Mouse (Mus musculus) hindbrain, embryonic 14.5 days (tissue): ENCODE measurements around the gene Tbcd. TPM values are rescaled to one million over a fixed set of nuclear protein-coding genes. Genes with fewer than 3 reads are reported as not detected.

Experiments used
- ATAC-seq: fragments of 200-750 bp; cut with Nextera tagmentation; 2 replicates; pipeline ENCODE4 v1.8.0; 2017; ENCODE audit warnings: moderate number of reproducible peaks, mild to moderate bottlenecking, moderate TSS enrichment, moderate library complexity; ENCODE audit not compliant: low FRiP score
- DNase-seq: peaks from one replicate; pipeline ENCODE4 v3.0.0-alpha.2; 2015; ENCODE audit warnings: low spot score
- H3K27ac ChIP-seq: fragments of 300-500 bp; sonication (generic); 2 replicates; pipeline ENCODE4 v1.5.1; 2014; ENCODE audit warnings: mild to moderate bottlenecking, moderate library complexity
- H3K27me3 ChIP-seq: fragments of 300-500 bp; sonication (generic); 2 replicates; pipeline ENCODE4 v1.6.1; 2014; ENCODE audit warnings: mild to moderate bottlenecking, low read length, mixed read lengths; ENCODE audit not compliant: control insufficient read depth, insufficient read depth
- H3K36me3 ChIP-seq: fragments of 300-500 bp; sonication (generic); replicated peaks from 2 replicates; pipeline ENCODE4 v1.6.1; 2014; ENCODE audit not compliant: control insufficient read depth, insufficient read depth
- H3K4me1 ChIP-seq: fragments of 300-500 bp; sonication (generic); replicated peaks from 2 replicates; pipeline ENCODE4 v1.6.1; 2014; ENCODE audit warnings: antibody characterized with exemption, low read length, mixed read lengths; ENCODE audit not compliant: control insufficient read depth, insufficient read depth
- H3K4me2 ChIP-seq: fragments of 300-500 bp; sonication (generic); replicated peaks from 2 replicates; pipeline ENCODE4 v1.6.1; 2014; ENCODE audit warnings: mild to moderate bottlenecking, moderate library complexity
- H3K4me3 ChIP-seq: fragments of 300-500 bp; sonication (generic); replicated peaks from 2 replicates; pipeline ENCODE4 v1.5.1; 2014; ENCODE audit warnings: mild to moderate bottlenecking, low read length
- H3K9ac ChIP-seq: fragments of 300-500 bp; sonication (generic); 2 replicates; pipeline ENCODE4 v1.6.1; 2014
- H3K9me3 ChIP-seq: fragments of 300-500 bp; sonication (generic); 2 replicates; pipeline ENCODE4 v1.6.1; 2016; ENCODE audit warnings: low read length; ENCODE audit not compliant: control insufficient read depth
- WGBS: fragments of 180-500 bp; shearing (Covaris S2); extraction: QIAGEN DNeasy Blood & Tissue Kit; methylation state at CpG from one replicate; pipeline ENCODE4 v1.1.7; 2014; 5-methylcytosine and 5-hydroxymethylcytosine counted together
- polyA plus RNA-seq: library from polyadenylated mRNA; unstranded; fragments of >200 nt; fragmentation: Nextera tagmentation; extraction: Ambion mirVana; gene quantifications from 2 replicates; pipeline ENCODE4 v1.2.1, GENCODE M21; 2014

Gene Tbcd
- polyA plus RNA-seq, 1 experiment from 2014 or later: 55.7 TPM

- DNase-seq: no peak
- H3K4me2 ChIP-seq: no peak overlapping the region
Measured at GRCm38 (mm10) chr11:121581856-121582255, 130.1 kb downstream of the Tbcd start.

DNA sequence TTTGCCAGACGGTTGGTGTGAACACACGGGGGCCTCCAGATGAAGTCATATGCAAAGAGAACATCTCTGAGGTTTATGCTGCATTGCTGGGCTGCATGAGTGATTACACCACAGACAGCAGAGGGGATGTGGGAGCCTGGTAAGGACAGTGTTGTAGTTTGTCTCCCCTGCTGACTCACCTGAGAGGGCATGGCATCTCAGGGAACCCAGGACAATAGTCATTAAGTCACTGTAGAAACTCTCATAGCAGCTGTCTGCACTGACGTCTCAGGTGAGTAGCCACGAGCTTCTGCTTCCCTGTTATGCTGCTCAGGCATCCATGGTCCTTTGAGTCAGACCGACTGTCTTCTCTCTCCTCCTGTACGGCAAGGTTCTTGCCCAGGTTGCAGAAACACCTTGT lies 145.5 kb downstream of the Tbcd start:
- WGBS: 86% methylated on average over 6 of the region's 6 CpGs
- H3K9ac ChIP-seq: no peak overlapping the region
- H3K27ac ChIP-seq: no peak overlapping the region
- no peaks in the 10 kb centered on the region for H3K27me3 ChIP-seq
- DNase-seq: no peak
- no peak for ATAC-seq
- H3K4me3 ChIP-seq: no peak overlapping the region
- no peaks in the 10 kb centered on the region for H3K9me3 ChIP-seq
- no peak overlapping the region for H3K4me2 ChIP-seq
- H3K36me3 ChIP-seq: peaks cover 85% of the 10 kb centered on the region
- no peaks in the 10 kb centered on the region for H3K4me1 ChIP-seq

More at GRCm38 (mm10) chr11:121581856-121582255, 130.1 kb downstream of the Tbcd start:
- no peaks in the 10 kb centered on the region for H3K4me1 ChIP-seq
- H3K27me3 ChIP-seq: no peaks in the 10 kb centered on the region
- ATAC-seq: no peak
- H3K9ac ChIP-seq: no peak overlapping the region
- no peak overlapping the region for H3K27ac ChIP-seq
- H3K9me3 ChIP-seq: no peaks in the 10 kb centered on the region
- H3K36me3 ChIP-seq: peaks cover 37% of the 10 kb centered on the region
- H3K4me3 ChIP-seq: no peak overlapping the region

GRCm38 (mm10) chr11:121601422-121601821 lies 149.7 kb downstream of the Tbcd start:
- Histone ChIP-seq H3K4me3 (no peak overlapping the region), H3K9ac (no peak overlapping the region), H3K36me3 (peaks cover 87% of the 10 kb centered on the region), H3K4me1 (no peaks in the 10 kb centered on the region), H3K27me3 (no peaks in the 10 kb centered on the region), H3K27ac (no peak overlapping the region), H3K4me2 (no peak overlapping the region), H3K9me3 (no peaks in the 10 kb centered on the region)
- ATAC-seq (no peak), DNase-seq (no peak)
- 90% methylated on average over 3 of the region's 3 CpGs for WGBS

GRCm38 (mm10) chr11:121605604-121606003 lies 153.9 kb downstream of the Tbcd start:
- WGBS: 98% methylated on average over 6 of the region's 6 CpGs
- H3K36me3 ChIP-seq: peaks cover 88% of the 10 kb centered on the region

DNA sequence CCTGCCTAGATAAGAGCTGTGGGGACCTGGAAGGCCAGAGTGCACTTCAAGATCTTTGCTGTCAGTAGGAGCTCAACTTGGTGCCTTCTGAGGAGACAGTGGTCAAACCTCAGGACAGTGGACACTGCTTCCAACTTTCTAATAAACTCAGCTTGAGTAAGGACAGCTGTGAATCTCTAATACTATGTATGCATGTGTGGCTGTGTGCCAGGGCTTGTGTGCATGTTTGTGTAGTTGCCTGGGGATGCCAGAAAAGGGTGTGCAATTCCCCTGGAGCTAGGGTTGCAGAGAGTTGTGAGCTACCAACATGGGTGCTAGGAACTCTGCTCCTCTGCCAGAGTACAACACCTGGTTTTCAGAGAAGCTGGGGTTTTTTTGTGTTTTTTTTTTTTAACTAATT lies 159.2 kb downstream of the Tbcd start:
- no peak overlapping the region for H3K4me2 ChIP-seq
- no peak for DNase-seq
- H3K4me1 ChIP-seq: no peaks in the 10 kb centered on the region
- H3K27me3 ChIP-seq: no peaks in the 10 kb centered on the region
- no peak overlapping the region for H3K4me3 ChIP-seq
- peaks cover 72% of the 10 kb centered on the region for H3K36me3 ChIP-seq
- H3K9ac ChIP-seq: no peak overlapping the region
- no peaks in the 10 kb centered on the region for H3K9me3 ChIP-seq
- ATAC-seq: no peak
- H3K27ac ChIP-seq: no peak overlapping the region

More at GRCm38 (mm10) chr11:121605604-121606003, 153.9 kb downstream of the Tbcd start:
- Histone ChIP-seq H3K4me2 (no peak overlapping the region), H3K4me3 (no peak overlapping the region), H3K4me1 (no peaks in the 10 kb centered on the region), H3K27me3 (no peaks in the 10 kb centered on the region), H3K9ac (no peak overlapping the region), H3K27ac (no peak overlapping the region), H3K9me3 (no peaks in the 10 kb centered on the region)
- DNase-seq (no peak), ATAC-seq (no peak)

GRCm38 (mm10) chr11:121615961-121616485 lies 164.3 kb downstream of the Tbcd start:
- Histone ChIP-seq H3K9ac (no peak overlapping the region), H3K9me3 (no peaks in the 10 kb centered on the region), H3K36me3 (peaks cover 78% of the 10 kb centered on the region), H3K27ac (no peak overlapping the region), H3K4me1 (no peaks in the 10 kb centered on the region), H3K4me3 (no peak overlapping the region), H3K4me2 (no peak overlapping the region), H3K27me3 (no peaks in the 10 kb centered on the region)
- DNase-seq (no peak), ATAC-seq (no peak)
- 93% methylated on average over 3 of the region's 3 CpGs for WGBS

DNA sequence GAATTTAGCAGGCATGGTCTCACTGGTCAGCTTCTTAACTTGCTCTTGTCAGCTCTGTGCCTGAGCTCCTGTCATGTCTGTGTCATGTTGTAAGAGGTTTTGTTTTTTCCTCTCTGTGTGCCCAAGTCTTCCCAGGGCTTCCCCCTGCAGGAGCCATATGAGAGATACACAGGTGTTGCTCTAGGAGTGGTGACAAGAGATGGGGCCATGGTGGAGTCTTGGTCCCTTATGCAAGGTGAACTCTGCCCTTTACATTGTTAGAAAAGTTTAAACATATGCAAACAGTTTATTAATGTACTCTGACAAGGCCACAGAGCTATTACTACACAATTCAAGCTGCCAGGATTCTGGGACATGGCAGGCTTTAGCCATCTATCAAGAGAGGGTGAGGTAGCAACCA lies 164.8 kb downstream of the Tbcd start:
- H3K36me3 ChIP-seq: peaks cover 78% of the 10 kb centered on the region
- no peaks in the 10 kb centered on the region for H3K4me1 ChIP-seq
- H3K9ac ChIP-seq: no peak overlapping the region
- ATAC-seq (no peak), DNase-seq (no peak)
- no peak overlapping the region for H3K4me3 ChIP-seq
- no peaks in the 10 kb centered on the region for H3K9me3 ChIP-seq
- H3K27me3 ChIP-seq: no peaks in the 10 kb centered on the region
- no peak overlapping the region for H3K4me2 ChIP-seq
- no peak overlapping the region for H3K27ac ChIP-seq

DNA sequence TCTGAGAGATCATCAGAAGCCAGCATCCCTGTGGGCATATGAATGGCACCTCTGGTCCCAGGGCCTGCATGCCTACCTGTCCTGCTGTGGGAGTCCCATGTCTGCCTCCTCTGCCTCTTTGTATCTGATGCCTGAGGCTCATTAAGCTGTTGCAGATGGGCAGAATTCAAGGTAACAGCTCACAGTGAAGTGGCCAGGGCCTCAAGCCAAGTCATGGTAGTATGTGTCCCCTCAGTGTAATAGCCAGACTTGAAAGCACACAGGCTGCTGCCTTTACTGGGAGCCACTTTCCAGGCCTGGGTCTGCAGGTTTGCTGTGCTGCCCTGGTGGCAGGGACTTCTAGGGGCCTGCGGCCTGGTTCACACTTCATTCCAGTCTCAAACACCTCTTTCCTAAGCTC lies 165.6 kb downstream of the Tbcd start:
- Histone ChIP-seq H3K4me1 (no peaks in the 10 kb centered on the region), H3K27ac (no peak overlapping the region), H3K9ac (no peak overlapping the region), H3K27me3 (no peaks in the 10 kb centered on the region), H3K9me3 (no peaks in the 10 kb centered on the region), H3K4me2 (no peak overlapping the region), H3K4me3 (no peak overlapping the region), H3K36me3 (peaks cover 84% of the 10 kb centered on the region)
- ATAC-seq (no peak), DNase-seq (no peak)
- 100% methylated on average over 1 of the region's 1 CpGs for WGBS

DNA sequence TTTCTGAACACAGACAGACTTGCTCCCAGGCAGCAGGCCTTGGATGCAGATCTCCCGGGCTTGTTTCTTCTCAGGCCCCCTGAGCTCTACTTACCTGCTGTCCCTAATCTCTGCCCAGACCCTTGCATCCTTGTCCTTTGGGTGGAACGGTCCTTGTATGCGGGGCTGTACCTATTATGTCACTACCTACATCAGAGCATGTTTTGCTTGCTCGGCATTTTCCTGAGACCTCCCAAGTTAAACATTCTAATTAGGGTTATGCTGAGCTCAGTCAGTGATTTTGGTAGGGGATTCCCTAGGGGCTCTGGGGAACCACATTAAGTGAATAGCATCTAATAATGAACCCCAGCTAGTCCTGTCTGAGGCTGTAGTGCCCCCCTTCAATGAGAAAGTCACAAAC lies 173.3 kb downstream of the Tbcd start:
- Histone ChIP-seq H3K27ac (no peak overlapping the region), H3K36me3 (peaks cover 48% of the 10 kb centered on the region), H3K4me3 (no peak overlapping the region), H3K4me2 (no peak overlapping the region), H3K9ac (no peak overlapping the region), H3K4me1 (no peaks in the 10 kb centered on the region), H3K27me3 (no peaks in the 10 kb centered on the region), H3K9me3 (no peaks in the 10 kb centered on the region)
- WGBS: 89% methylated on average over 4 of the region's 4 CpGs
- DNase-seq (no peak), ATAC-seq (no peak)

DNA sequence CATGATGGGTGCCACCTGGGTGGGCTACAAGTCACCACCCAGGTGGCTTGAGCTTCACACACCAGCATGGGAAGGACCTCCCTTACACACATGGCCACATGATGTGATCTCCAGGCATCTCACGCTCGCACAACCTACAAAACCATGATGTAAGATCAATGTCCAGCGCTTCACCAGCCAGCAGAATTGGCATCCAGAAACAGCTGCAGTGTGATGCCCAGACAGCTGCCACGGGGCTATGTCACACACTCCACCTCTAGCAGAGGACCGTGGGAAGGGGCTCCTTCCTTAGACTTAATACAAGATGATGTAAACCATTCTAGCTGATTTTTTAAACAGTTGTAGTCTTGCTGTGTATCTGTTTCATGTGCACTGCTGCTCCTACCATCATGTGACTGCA lies 175.8 kb downstream of the Tbcd start:
- WGBS: 90% methylated on average over 5 of the region's 5 CpGs
- no peak for ATAC-seq
- Histone ChIP-seq H3K4me3 (no peak overlapping the region), H3K9ac (no peak overlapping the region), H3K9me3 (no peaks in the 10 kb centered on the region), H3K27me3 (no peaks in the 10 kb centered on the region), H3K36me3 (peaks cover 24% of the 10 kb centered on the region), H3K4me2 (no peak overlapping the region), H3K27ac (no peak overlapping the region), H3K4me1 (no peaks in the 10 kb centered on the region)
- DNase-seq: no peak
